Mouse (Mus musculus): ENCODE results near the gene Gm21083.
"Not testable (repeated sequence)": the region's sequence is repeated elsewhere in the genome, so short reads cannot be mapped to it uniquely, and the experiment has no call there.

The Gm21083 gene

DNA sequence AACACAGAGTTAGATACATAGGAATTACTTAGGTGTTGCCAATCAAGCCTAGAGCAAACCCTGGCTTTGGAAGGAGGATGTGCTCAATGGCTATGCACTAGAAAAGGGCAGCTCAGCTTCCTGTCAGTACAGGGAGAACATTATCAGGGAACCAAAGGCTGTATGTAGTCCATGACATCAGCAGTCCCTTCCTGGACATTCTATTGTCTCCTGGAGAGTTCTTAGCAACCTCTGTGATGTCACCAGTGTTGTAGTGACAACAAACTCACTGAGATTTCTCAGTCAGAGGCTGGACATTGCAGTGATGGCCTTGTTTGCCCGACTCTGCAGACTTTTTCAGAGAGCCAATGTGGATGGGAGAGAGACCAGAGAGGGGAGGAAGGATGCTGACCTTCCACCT is at the start of gene Gm21083:
TSS of gene Gm21083 (plus strand) at position 301 of the 400 bp plus-strand sequence.
- not testable (repeated sequence) for DNase-seq (ENCODE audit: low spot score)

DNA sequence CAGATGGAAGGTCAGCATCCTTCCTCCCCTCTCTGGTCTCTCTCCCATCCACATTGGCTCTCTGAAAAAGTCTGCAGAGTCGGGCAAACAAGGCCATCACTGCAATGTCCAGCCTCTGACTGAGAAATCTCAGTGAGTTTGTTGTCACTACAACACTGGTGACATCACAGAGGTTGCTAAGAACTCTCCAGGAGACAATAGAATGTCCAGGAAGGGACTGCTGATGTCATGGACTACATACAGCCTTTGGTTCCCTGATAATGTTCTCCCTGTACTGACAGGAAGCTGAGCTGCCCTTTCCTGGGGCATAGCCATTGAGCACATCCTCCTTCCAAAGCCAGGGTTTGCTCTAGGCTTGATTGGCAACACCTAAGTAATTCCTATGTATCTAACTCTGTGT is 48.0 kb upstream of the Gm21083 start, which contains the start of gene Gm21190:
TSS of gene Gm21190 (minus strand) at position 101 of the 400 bp plus-strand sequence.
- not testable (repeated sequence) for DNase-seq (ENCODE audit: low spot score)

DNA sequence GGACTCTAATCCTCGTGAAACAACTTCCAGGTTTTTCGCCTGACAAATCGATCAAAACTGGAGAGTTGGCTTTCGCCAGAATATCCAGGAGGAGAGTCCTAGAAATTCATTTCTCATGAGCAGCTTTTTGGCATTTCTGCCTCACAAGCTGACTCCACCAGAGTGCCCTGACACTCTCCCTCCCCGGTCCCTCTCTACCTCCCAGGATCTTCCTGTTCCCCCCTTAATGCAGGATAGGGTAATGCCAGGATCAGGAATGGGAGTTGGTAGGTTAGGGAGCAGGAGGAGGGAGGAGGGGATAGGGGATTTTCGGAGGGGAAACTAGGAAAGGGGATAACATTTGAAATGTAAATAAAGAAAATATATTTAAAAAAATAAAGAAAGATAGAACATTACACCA is 28.5 kb upstream of the Gm21083 start:
- not testable (repeated sequence) for DNase-seq (ENCODE audit: low spot score)

DNA sequence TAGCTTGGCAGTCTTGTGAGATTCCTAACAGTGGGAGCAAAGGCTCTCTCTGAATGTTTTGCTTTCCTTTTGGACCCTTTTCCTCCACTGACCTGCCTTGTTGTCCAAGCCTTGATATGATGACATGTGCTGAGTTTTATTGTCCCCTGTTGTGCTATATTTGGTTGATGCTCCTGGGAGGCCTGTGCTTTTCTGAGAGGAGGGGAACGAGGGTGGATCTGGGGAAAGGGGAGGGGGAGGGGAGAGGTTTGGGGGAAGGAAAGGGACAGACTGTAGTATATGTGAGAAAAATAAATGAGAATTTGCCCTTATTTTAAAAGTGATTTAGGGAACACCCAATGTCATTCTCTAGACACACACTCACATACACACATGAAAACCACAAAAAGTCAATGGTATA is 28.0 kb upstream of the Gm21083 start:
- DNase-seq (ENCODE audit: low spot score), result not testable (repeated sequence)

DNA sequence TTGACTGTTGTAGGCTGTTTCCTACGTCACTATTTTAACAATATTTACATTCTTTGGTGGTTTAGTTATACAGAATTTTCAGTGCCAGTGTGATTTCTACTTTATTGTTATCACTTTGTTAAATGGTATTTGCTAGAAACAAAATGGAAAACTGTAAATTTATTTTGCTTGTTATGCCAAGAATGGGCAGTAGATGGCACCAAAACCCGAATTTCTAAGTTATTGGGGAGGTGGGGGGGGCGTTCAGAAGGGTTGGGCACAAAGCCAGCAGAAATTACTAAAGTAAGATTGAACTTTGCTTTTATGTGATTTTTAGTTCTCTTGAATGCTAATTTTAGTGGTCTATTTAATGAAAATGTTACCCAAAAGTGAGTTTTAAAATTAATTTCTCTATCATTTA is 27.5 kb upstream of the Gm21083 start:
- DNase-seq (ENCODE audit: low spot score), result not testable (repeated sequence)

DNA sequence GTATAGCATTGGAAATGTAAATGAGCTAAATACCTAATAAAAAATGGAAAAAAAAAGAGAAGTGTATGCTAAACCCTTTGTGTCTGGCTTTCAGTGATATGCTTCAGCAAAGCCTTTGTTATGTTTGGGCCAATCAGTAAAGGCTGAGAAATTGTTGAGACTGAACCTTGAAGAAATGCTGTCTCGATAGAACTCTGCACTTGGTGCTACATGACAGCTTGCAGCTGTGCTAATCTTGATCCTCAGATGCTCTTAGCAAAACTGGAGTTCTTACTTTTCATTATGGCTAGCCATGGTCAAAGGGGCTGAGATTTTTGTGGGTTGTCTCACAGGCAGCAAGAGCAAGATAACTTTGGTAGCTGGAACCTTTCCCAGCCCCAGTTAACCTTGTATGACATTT is 18.5 kb upstream of the Gm21083 start:
- peak; percentile 4 for DNase-seq (ENCODE audit: low spot score)

DNA sequence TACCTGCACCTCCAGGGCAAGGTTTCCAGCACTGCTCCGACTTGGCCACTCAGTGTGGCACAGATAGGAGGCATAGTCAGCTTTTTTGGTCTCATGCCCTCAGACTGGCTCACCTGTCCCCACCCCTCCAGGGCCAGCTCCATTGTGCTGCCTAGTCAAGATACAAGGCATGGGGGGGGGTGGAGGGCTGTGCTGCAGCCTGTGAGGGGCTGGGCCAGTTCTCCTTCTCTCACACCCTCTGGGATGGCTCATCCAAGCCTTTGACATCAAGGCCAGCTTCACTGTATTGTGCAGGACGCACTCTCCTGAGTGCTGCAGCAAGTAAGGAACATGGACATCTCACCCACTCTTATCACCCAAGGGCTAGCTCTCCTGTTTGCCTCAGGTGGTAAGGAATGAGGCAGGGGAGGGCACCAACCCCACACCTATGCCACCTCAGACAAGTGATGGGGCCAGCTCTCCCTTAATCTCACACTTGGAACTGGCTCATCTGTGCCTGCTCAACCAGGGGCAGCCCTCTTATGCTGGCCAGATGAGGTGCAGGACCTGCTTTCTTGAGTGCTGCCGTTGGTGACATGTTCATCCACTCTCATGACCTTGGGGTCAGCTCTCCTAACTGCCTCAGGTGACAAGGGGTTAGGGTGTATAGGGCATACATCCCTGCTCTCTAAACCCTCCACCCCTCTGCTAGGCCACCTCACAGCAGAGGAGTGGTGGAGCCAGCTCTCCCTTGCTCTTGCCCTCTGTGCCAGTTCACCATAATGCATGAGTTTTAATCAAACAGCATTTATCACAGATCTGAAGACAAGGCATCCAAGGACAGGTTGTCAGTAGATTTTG is 15.5 kb upstream of the Gm21083 start:
- DNase-seq (ENCODE audit: low spot score), result not testable (repeated sequence)

DNA sequence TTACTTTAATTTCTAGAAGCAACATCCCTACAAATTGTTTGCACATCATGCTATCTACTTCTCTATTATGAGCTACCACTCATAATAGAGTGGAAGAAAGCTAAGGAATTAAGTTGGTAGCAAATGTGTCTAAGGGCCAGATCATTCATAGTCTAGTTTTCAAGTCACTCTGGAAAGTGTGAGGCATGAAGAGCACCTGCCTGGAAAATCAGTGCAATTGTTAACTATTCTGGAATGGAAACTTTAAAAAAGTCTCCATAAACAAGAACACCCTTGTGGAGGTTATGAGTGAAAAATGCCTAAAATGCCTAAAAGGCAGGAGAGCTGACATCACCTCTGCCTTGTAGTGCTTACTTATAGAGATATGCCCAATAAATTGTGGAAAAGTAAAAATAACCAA is 3.4 kb upstream of the Gm21083 start:
- DNase-seq (ENCODE audit: low spot score), result not testable (repeated sequence)

DNA sequence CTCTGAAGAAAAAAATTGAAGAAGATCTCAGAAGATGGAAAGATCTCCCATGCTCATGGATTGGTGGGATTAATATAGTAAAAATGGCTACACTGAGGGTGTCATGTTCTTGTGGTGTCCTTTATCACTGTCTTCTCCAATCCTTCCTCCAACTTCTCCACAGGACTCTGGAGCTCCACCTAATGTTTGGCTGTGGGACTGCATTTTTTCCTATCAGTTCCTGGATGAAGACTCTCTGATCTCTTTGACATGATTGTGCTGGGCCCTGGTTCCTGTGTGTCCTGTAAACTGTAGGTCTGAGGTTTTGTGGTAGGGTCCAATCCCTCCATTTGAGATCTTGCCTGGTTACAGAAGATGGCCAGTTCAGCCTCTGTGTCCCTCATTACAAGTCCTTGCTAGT is 9.2 kb downstream of the Gm21083 start:
- not testable (repeated sequence) for DNase-seq (ENCODE audit: low spot score)

DNA sequence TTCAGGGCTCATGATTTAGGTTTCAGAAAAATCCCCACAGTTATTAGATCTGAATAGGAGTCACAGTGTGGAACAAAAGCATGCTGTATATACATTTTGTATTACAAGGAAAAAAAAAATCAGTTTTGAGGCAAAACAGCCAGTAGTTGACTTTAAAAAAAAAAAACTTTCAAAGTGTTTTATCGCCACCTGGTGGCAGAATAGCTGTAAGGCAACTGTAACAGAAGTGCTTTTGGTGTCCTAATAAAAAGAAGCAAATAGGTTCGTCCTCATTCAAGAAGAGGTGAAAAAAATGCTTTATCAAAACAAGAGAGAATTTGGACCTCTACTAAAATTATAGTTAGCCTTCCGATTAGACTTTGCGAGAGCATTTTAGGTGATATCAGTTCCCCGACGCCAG is 11.2 kb downstream of the Gm21083 start:
- not testable (repeated sequence) for DNase-seq (ENCODE audit: low spot score)

DNA sequence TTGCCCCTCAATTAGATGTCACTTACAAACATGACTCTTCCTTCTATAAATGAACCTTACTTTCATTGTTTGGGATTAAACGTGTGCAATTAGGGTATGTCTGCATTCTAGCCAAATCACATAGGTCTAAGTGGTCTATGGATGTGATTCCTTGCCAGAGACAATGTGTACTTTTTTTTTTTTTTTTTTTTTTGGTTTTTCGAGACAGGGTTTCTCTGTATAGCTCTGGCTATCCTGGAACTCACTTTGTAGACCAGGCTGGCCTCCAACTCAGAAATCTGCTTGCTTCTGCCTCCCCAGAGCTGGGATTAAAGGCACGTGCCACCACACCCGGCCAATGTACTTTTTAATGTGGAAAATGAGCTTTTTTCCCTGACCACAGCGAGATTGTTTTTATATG is 13.5 kb downstream of the Gm21083 start:
- not testable (repeated sequence) for DNase-seq (ENCODE audit: low spot score)

DNA sequence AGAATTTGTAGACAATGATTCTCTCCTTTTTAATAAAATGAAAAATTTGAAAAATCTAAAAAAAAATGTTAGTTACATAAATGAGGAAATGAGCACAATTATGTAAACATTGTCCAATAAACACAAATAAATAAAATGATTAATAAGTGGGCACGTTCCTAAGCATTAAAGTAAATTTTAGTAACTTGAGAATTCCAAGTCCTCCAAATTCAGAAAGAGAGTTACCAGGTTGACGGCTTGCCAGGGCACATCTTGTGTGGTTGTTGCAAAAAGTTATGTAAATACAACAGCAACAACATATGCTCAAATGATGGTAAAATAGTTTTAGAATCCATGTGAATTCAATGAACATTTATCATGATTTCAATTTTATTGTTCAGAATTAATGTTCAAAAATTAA is 14.4 kb downstream of the Gm21083 start:
- DNase-seq (ENCODE audit: low spot score), result not testable (repeated sequence)

DNA sequence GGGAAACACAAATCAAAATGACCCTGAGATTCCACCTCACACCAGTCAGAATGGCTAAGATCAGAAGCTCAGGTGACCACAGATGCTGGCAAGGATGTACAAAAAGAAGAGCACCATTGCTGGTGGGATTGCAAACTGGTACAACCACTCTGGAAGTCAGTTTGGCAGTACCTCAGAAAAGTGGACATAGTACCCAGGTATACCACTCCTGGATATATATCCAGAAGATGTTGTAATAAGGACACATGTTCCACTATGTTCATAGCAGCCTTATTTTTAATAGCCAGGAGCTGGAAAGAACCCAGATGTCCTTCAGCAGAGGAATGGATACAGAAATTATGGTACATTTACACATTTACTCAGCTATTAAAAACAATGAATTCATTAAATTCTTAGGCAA is 21.7 kb downstream of the Gm21083 start:
- not testable (repeated sequence) for DNase-seq (ENCODE audit: low spot score)

DNA sequence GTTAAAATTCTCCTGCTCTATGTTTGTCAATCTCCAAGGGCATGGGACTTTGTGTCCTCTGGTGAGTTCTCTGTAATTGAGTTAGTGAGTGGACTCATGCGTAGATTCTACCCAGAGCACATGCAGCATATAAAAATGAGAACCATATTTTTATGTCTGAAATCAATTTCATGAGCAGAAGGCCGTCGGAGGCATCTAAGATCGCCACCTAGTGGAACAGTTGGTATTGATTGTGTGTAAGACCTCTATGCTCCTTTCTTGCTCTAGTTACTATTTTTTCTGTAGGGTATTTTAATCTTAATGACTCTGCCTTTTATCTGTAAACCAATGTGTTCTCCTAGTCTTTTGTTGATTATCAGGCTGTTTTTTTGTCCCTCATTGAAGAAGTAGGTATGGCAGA is 23.2 kb downstream of the Gm21083 start:
- DNase-seq (ENCODE audit: low spot score), result not testable (repeated sequence)

DNA sequence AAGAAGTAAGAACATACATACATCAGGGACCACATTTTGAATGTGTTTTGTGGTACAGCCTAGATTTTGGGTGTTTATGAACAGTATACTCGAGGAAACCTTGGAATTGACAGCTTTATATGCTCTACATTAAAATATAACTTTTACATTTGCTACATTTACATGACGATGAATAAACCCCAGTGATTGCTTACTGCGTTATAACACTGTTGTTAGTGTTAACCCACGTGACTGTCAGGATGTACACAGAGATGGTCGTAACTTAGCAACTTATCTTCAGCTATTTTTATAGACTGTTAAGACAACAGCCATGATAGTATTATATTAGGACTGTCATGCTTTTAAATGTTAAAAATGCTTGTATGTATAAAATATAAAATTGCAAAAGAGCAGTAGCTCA is 24.3 kb downstream of the Gm21083 start:
- DNase-seq (ENCODE audit: low spot score), result not testable (repeated sequence)

DNA sequence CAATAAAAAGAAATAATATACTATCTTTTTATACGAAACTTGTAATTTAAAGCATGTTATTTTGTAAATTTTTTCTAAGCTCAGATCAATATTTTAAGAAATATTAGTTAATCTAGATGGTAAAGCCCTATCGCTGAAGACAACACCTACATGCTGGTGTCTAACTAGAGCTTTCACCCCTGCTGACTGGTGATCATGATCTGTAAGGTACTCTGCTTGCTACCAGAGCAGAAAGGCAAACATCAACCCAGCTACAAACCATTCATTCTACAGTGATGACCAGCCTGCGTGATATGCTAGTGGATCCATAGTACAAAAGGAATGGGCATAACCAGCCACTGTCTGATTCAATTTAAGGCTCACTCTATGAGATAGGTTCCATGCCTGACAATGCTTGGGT is 24.8 kb downstream of the Gm21083 start:
- DNase-seq (ENCODE audit: low spot score), result not testable (repeated sequence)

DNA sequence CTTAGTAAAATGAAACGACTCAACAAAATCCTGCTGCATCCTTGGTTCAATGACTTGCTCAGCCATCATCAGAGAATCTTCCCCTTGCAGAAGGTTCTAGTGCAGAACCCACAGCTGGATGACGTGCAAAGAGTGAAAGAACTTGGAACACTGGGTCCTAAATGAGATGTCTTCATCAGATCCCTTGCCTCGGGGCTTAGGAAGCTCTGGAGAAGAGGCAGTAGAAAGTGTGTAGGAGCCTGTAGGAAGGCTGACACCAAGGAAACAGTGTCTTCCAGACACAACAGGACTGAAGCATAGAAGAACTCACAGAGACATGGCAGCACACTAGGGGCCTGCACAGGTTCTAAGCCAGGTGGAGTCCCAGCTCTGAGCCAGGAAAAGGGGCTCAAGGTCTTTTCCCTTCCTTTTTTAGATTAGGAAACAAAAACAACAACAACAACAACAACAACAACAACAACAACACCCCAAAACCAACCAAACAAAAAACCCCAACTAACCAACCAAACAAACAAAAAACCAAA is 25.4 kb downstream of the Gm21083 start:
- DNase-seq (ENCODE audit: low spot score), result not testable (repeated sequence)

DNA sequence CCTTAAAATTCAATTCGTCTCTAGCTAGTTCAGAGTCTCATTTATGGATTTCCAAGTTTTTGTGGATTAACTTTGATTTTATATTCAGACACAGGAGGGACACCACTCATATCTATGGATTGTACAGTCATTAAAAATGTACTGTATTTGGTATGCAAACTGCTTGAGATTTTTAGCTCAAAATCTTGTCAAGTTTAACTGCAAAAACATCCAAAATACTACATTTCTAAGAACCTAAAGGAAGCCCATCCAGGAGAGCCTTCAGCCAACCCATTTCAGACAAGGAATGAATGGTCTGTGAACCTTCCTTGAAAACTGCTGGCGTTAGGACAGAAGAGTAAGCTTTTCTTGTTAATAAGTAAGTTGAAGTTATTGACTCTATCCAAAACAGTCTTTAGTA is 25.9 kb downstream of the Gm21083 start:
- not testable (repeated sequence) for DNase-seq (ENCODE audit: low spot score)

DNA sequence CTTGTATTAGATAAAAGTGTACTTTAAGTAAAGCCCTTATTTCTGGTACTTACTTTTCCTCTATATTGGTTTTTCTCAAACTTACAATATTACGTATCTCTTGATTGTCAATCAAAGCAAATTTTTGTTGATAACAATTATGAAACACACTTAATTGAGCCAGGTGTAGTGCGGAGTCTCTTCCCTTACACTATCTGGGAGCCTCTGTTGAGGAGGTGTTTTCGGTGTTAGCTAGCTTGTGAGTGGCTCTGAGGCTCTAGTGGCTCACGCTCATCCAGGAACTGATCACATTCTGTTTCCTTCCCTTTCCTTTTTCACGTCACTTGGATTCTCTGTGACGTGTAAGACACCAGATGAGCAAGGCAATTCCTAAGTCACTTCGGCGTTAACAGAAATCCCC is 26.5 kb downstream of the Gm21083 start:
- DNase-seq (ENCODE audit: low spot score), result not testable (repeated sequence)

DNA sequence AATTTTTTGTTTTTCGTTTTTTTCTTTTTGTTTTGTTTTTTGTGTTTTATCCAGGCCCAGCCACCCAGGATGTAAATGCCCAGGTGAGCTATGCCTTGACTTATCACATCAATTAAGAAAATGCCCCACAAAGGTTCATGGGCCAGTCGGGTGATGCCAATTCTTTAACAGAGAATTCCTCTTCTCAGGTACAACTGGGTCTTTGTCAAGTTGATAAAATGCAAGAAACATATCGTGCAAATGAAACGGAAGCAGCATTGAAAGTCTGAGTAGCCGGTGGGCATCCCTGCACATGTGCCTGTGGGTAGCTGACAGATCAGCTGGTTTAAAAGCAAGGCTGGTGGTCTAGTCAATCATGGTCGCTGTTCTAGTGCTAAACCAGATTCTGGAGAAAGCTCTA is 29.5 kb downstream of the Gm21083 start:
- not testable (repeated sequence) for DNase-seq (ENCODE audit: low spot score)

DNA sequence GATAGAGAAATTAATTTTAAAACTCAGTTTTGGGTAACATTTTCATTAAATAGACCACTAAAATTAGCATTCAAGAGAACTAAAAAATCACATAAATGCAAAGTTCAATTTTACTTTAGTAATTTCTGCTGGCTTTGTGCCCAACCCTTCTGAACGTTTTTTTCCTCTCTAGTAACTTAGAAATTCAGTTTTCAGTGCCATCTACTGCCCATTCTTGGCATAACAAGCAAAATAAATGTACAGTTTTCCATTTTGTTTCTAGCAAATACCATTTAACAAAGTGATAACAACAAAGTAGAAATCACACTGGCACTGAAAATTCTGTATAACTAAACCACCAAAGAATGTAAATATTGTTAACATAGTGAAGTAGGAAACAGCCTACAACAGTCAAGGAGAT is 33.6 kb downstream of the Gm21083 start:
- DNase-seq (ENCODE audit: low spot score), result not testable (repeated sequence)

DNA sequence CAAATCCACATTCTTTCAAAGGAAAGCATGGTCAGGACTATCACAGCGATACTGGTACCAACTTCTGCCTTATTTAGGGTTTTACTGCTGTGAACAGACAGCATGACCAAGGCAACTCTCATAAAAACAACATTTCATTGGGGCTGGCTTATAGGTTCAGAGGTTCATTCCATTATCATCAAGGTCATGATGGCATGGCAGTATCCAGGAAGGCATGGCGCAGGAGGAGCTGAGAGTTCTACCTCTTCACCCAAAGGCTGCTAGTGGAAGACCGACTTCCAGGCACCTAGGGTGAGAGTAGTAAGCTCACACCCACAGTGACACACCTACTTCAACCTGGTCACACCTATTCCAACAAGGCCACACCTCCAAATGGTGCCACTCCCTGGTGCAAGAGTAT is 39.1 kb downstream of the Gm21083 start:
- DNase-seq (ENCODE audit: low spot score), result not testable (repeated sequence)

DNA sequence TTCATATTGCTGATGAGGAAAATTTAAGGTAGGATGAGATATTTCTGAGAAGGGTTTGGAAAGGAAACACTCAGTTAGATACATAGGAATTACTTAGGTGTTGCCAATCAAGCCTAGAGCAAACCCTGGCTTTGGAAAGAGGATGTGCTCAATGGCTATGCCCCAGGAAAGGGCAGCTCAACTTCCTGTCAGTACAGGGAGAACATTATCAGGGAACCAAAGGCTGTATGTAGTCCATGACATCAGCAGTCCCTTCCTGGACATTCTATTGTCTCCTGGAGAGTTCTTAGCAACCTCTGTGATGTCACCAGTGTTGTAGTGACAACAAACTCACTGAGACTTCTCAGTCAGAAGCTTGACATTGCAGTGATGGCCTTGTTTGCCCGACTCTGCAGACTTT is 41.6 kb downstream of the Gm21083 start, which contains the start of gene Speer4d:
TSS of gene Speer4d (plus strand) at position 301 of the 400 bp plus-strand sequence.
- not testable (repeated sequence) for DNase-seq (ENCODE audit: low spot score)

Data from lung, postnatal 25 days (tissue).